Mouse (Mus musculus) neural tube, embryonic 14.5 days (tissue): ENCODE results near the gene M1ap. TPM values are rescaled to one million over a fixed set of nuclear protein-coding genes. Genes with fewer than 3 reads are reported as not detected.

Experiments
- ATAC-seq: fragments of 200-750 bp; cut with Nextera tagmentation; 2 replicates; pipeline ENCODE4 v1.8.0; 2017; ENCODE audit warnings: low read depth, mild to moderate bottlenecking, moderate TSS enrichment, moderate library complexity
- H3K27ac ChIP-seq: fragments of 300-500 bp; sonication (generic); 2 replicates; pipeline ENCODE4 v1.5.1; 2014; ENCODE audit warnings: low read depth, mild to moderate bottlenecking, control low read depth, low read length, moderate library complexity, mixed read lengths
- H3K27me3 ChIP-seq: fragments of 300-500 bp; sonication (generic); 2 replicates; pipeline ENCODE4 v1.6.1; 2014; ENCODE audit warnings: low read length; ENCODE audit not compliant: control insufficient read depth, insufficient read depth
- H3K36me3 ChIP-seq: fragments of 300-500 bp; sonication (generic); 2 replicates; pipeline ENCODE4 v1.6.1; 2014; ENCODE audit warnings: low read length, mixed read lengths; ENCODE audit not compliant: control insufficient read depth, insufficient read depth
- H3K4me1 ChIP-seq: fragments of 300-500 bp; sonication (generic); 2 replicates; pipeline ENCODE4 v1.6.1; 2014; ENCODE audit warnings: low read length; ENCODE audit not compliant: control insufficient read depth, insufficient read depth
- H3K4me2 ChIP-seq: fragments of 300-500 bp; sonication (generic); 2 replicates; pipeline ENCODE4 v1.6.1; 2014; ENCODE audit warnings: mild to moderate bottlenecking, low read depth, low read length, control low read depth
- H3K4me3 ChIP-seq: fragments of 300-500 bp; sonication (generic); 2 replicates; pipeline ENCODE4 v1.5.1; 2014; ENCODE audit warnings: low read depth, low read length, control low read depth, mixed read lengths
- H3K9ac ChIP-seq: fragments of 300-500 bp; sonication (generic); replicated peaks from 2 replicates; pipeline ENCODE4 v1.6.1; 2014; ENCODE audit warnings: low read depth, mild to moderate bottlenecking, control low read depth, low read length, mixed read lengths
- H3K9me3 ChIP-seq: fragments of 300-500 bp; sonication (generic); 2 replicates; pipeline ENCODE4 v1.6.1; 2016; ENCODE audit warnings: low read length; ENCODE audit not compliant: control insufficient read depth
- WGBS: fragments of 180-500 bp; shearing (Covaris S2); extraction: QIAGEN DNeasy Blood & Tissue Kit; methylation state at CpG from one replicate; pipeline ENCODE4 v1.1.7; 2014; 5-methylcytosine and 5-hydroxymethylcytosine counted together
- polyA plus RNA-seq: library from polyadenylated mRNA; unstranded; fragments of >200 nt; fragmentation: Nextera tagmentation; extraction: Ambion mirVana; gene quantifications from 2 replicates; pipeline ENCODE4 v1.2.1, GENCODE M21; 2014

The M1ap gene
- polyA plus RNA-seq, 1 experiment from 2014 or later: not detected

DNA sequence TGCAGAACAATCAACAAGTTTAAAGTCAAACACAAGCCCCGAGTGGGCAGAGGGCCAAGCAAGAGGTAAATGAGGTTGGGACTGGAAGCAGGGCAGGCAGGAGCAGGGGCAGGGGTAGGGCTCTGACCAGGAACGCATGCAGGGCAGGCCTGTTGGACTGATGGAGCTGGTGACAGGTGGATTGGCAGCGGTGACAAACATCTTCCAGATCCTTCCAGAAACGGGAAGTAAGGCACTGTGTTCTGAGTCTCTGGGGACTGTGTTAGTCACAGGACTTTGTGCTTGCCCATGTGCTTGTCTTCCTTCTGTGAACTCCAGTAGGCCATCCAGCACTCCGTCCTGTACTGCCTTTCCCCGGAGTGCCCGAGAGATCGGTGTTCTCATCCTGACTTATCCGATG is 98.0 kb downstream of the M1ap start:
- ATAC-seq: no peak
- Histone ChIP-seq H3K9ac (no peak overlapping the region), H3K27me3 (no peaks in the 10 kb centered on the region), H3K36me3 (no peaks in the 10 kb centered on the region), H3K27ac (no peak overlapping the region), H3K9me3 (no peaks in the 10 kb centered on the region), H3K4me3 (no peak overlapping the region), H3K4me1 (no peaks in the 10 kb centered on the region), H3K4me2 (no peak overlapping the region)
- WGBS: 73% methylated on average over 9 of the region's 9 CpGs

DNA sequence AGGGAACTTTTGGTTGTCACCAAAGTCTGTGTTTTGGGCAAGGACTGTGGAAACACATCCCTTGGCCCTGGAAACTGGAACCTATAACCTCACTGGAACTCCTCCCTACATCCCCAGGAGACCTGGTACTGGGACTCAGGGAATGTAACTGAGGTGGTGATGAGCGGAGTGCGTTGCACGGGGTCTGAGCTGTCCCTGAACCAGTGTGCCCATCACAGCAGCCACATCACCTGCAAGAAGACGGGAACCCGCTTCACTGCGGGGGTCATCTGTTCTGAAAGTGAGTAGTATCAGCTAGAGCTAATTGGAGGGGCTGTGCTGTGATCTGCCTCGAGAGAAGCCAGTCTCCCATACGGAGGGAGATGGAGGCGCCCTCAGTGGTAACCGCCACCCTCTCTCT is 102.7 kb downstream of the M1ap start:
- Histone ChIP-seq H3K9me3 (no peaks in the 10 kb centered on the region), H3K4me1 (peaks cover 11% of the 10 kb centered on the region), H3K9ac (no peak overlapping the region), H3K27me3 (no peaks in the 10 kb centered on the region), H3K36me3 (peaks cover 6% of the 10 kb centered on the region; the same call in 1 of the 2 replicates), H3K27ac (no peak overlapping the region), H3K4me3 (no peak overlapping the region), H3K4me2 (no peak overlapping the region)
- WGBS: 72% methylated on average over 10 of the region's 10 CpGs
- no peak for ATAC-seq

DNA sequence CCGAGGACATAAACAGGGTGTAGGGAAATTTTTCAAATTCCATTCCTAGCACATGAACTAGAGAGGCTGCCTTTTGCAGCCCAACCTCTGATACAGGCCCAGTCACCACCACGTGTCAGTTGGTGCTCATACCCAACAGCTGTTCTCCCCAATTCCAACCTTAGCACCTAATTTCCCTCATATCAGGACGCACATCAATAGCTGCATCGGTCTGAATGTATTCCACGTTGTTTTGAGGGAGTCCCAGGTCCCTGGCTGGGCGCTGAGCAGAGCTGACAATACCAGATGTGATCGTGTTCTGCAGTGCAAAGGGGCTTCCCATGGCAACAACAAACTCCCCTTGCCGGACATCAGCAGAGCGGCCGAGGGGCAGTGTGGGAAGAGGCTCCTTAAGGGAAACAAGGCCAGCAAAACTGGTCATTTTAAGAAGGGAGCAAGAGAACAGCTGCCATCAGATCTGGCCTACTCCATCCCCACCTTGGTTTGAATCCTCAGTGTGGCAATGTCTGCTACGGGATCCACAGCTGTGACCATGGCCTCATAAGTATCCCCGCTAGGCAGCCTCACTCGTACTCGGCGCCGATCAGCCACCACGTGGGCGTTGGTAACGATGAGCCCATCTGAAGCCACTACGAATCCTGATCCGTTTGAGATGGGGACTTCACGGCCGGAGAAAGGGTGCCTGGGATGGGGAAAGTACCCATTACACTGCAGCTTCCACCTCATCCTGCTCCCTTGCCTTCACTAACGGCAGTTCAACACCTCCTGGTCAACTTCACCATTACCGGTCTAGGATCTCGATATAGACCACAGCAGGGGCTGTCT is 106.6 kb downstream of the M1ap start:
- Histone ChIP-seq H3K4me1 (peaks cover 24% of the 10 kb centered on the region), H3K36me3 (peaks cover 18% of the 10 kb centered on the region), H3K27ac (peak overlapping the region; percentile 85), H3K4me3 (peak overlapping the region; percentile 77), H3K27me3 (no peaks in the 10 kb centered on the region), H3K9ac (peak overlapping the region; percentile 74), H3K9me3 (no peaks in the 10 kb centered on the region), H3K4me2 (peak overlapping the region; percentile 95)
- WGBS: 3% methylated on average over 26 of the region's 26 CpGs
- 0 out of 2 replicates have a peak, but pooled peaks have one; percentile 4 for ATAC-seq

DNA sequence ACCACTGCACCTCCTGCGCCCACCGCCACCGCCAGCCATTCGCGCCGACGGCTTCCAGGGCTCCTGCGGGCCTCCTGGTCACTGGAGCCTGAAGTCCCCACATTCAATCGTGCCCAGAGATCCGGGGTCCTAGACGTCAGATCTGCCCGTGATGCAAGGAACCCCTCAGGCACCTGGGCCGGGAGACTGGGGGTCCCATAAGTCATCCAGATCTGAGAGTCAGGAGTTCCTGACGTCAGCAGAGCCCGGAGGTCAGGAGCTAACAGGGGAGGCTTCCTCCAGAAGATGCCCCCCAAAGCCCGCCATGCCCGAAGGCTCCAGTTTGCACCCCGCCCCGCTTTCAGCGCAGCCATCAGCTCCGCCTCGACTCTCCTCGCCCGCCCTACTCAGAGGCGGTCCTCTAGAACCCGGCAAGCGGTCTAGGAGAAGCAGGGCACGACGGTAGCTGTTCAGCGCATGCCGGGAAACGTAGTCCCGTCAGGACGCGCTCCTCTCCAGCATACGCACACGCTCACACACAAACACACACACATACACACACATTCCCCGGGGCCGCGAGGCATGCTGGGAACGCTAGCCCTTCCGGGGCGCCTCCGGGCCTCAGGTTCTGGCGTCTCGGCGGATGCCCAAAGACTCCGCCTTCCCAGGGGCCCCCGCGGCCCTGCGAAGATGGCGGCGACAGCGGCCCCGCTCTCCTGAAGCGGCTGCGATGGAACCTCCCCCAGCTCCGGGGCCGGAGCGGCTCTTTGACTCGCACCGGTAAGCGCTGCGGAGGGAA is 107.6 kb downstream of the M1ap start, which contains the start of gene Aup1:
Aup1 (plus strand) TSS at position 448 of the 778 bp plus-strand sequence.
- Histone ChIP-seq H3K36me3 (peaks cover 18% of the 10 kb centered on the region), H3K9me3 (no peaks in the 10 kb centered on the region), H3K4me2 (peak within 1 kb of the TSS; percentile 95), H3K9ac (peak within 1 kb of the TSS; percentile 74), H3K4me3 (peak within 1 kb of the TSS; percentile 77), H3K27ac (peak within 1 kb of the TSS; percentile 85), H3K27me3 (no peaks in the 10 kb centered on the region), H3K4me1 (peaks cover 24% of the 10 kb centered on the region)
- WGBS: under 1% methylated on average over 64 of the region's 64 CpGs
- peak; percentile 97 for ATAC-seq

DNA sequence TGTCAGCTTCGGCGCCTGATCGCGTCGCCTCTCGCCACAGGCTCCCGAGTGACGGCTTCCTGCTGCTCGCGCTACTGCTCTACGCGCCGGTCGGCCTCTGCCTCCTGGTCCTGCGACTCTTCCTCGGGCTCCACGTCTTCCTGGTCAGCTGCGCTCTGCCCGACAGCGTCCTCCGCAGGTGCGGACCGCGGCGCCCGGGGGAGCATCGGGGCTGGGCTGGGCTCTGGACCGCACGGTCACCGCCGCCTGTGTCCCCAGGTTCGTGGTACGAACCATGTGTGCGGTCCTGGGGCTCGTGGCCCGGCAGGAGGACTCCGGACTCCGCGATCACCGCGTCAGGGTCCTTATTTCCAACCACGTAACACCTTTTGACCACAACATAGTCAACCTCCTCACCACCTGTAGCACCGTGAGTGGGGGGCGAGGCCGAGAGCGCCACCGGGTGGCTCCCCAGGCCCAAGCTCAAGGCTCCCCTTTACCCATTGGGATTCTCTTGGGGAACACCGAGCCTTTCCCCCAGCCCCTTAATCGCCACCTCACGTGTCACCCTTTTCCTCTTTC is 108.2 kb downstream of the M1ap start, which contains the start of gene Htra2:
Htra2 (minus strand) TSS at position 403 of the 561 bp plus-strand sequence.
- Histone ChIP-seq H3K9me3 (no peaks in the 10 kb centered on the region), H3K4me3 (peak within 1 kb of the TSS; percentile 77), H3K27me3 (no peaks in the 10 kb centered on the region), H3K4me1 (peaks cover 24% of the 10 kb centered on the region), H3K27ac (peak within 1 kb of the TSS; percentile 85), H3K9ac (peak within 1 kb of the TSS; percentile 74), H3K36me3 (peaks cover 18% of the 10 kb centered on the region), H3K4me2 (peak within 1 kb of the TSS; percentile 95)
- ATAC-seq: peak; percentile 38; the same call in 1 of the 2 replicates
- under 1% methylated on average over 45 of the region's 50 CpGs for WGBS

DNA sequence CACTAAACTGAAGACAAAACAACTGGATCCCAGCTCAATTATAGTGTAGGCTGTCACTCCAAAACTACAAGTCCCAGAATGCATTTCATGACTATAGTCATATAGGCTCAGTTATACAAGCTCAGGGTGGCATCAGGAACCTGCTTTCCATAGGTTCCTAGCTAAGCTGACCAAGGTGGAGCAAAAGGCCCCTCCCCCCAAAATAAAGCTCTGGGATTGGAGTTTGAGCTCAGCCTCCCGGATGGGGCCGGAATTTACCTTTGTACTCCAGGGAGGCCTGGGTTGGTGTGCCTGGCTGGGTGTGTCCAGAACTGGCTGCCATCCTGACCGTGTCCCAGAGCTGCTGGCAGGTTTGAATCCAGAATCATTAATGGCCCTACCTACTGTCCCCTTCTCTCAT is 111.1 kb downstream of the M1ap start, which contains the start of gene Dqx1:
Dqx1 (plus strand) TSS at position 55 of the 400 bp plus-strand sequence.
- H3K27me3 ChIP-seq: 0 out of 2 replicates have a peak, but pooled peaks cover 5% of the 10 kb centered on the region
- peaks cover 20% of the 10 kb centered on the region for H3K4me1 ChIP-seq
- WGBS: 60% methylated on average over 3 of the region's 3 CpGs
- no peak within 1 kb of the TSS for H3K9ac ChIP-seq
- no peak within 1 kb of the TSS for H3K27ac ChIP-seq
- H3K4me2 ChIP-seq: no peak within 1 kb of the TSS
- no peaks in the 10 kb centered on the region for H3K9me3 ChIP-seq
- ATAC-seq: no peak
- peaks cover 12% of the 10 kb centered on the region for H3K36me3 ChIP-seq
- no peak within 1 kb of the TSS for H3K4me3 ChIP-seq

DNA sequence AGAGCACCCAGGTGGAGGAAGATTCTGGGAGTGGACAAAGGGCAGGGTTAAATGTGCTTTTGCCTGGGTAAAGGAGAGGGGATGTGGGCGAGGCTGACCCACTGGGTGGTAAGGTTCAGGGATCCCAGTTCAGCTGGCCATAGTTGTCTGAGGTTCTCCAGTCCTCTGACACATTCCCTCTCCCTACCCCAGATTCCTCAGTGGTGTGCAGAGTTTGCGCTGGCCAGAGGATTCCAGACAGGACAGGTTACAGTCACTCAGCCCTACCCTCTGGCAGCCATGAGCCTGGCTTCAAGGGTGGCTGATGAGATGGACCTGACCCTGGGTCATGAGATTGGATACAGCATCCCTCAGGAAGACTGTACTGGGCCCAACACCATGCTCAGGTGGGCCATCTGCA is 112.0 kb downstream of the M1ap start:
- WGBS: 88% methylated on average over 2 of the region's 2 CpGs

DNA sequence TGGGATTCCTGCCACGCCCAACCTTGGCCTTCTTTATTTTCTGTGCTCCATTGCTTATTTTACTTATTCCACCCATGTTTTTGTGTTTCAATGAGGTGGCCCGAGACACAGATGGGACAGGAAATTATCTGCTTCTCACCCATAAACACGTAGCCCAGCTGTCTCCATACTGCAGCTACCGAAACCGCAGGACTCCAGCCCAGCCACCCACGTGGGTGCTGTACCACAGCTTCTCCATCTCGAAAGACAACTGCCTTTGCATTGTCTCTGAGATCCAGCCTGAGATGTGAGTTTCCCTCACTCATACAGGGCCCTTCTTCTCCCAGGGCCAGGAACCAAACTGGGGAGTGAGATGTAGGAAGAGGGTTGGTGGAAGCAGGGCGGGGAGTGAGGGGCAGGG is 119.3 kb downstream of the M1ap start:
- Histone ChIP-seq H3K9ac (no peak overlapping the region), H3K27me3 (peaks cover 70% of the 10 kb centered on the region), H3K4me1 (no peaks in the 10 kb centered on the region), H3K4me3 (no peak overlapping the region), H3K9me3 (no peaks in the 10 kb centered on the region), H3K27ac (no peak overlapping the region), H3K36me3 (no peaks in the 10 kb centered on the region), H3K4me2 (no peak overlapping the region)
- no peak for ATAC-seq
- WGBS: 54% methylated on average over 8 of the region's 8 CpGs

More for the DNA sequence above, 112.0 kb downstream of the M1ap start:
- Histone ChIP-seq H3K4me3 (no peak overlapping the region), H3K36me3 (peaks cover 12% of the 10 kb centered on the region), H3K4me2 (no peak overlapping the region), H3K27me3 (peaks cover 13% of the 10 kb centered on the region; the same call in 1 of the 2 replicates), H3K9ac (no peak overlapping the region), H3K27ac (no peak overlapping the region), H3K4me1 (peaks cover 13% of the 10 kb centered on the region), H3K9me3 (no peaks in the 10 kb centered on the region)
- no peak for ATAC-seq
